Mouse (Mus musculus) erythroblast, embryonic 14.5 days (primary cell): Measurements from ENCODE around the gene Itk. TPM values are rescaled to one million over a fixed set of nuclear protein-coding genes. Genes with fewer than 3 reads are reported as not detected.

Source experiments
- H3K27me3 ChIP-seq: 2 replicates; pipeline ENCODE4 v1.6.1; 2012; ENCODE audit warnings: inconsistent platforms; ENCODE audit not compliant: control insufficient read depth
- H3K36me3 ChIP-seq: 2 replicates; pipeline ENCODE4 v1.6.1; 2012; ENCODE audit warnings: mild to moderate bottlenecking, inconsistent platforms; ENCODE audit not compliant: control insufficient read depth
- H3K4me1 ChIP-seq: 2 replicates; pipeline ENCODE4 v1.6.1; 2012; ENCODE audit warnings: inconsistent platforms; ENCODE audit not compliant: control insufficient read depth
- H3K4me3 ChIP-seq: replicated peaks from 2 replicates; pipeline ENCODE3; 2012; ENCODE audit warnings: moderate library complexity, mild to moderate bottlenecking, inconsistent platforms
- H3K9me3 ChIP-seq: 2 replicates; pipeline ENCODE4 v1.6.1; 2012; ENCODE audit warnings: low read length, inconsistent platforms, mixed read lengths; ENCODE audit not compliant: control insufficient read depth
- GATA1 ChIP-seq: IDR thresholded peaks from 2 replicates; pipeline ENCODE4 v1.6.1; 2012; ENCODE audit warnings: low read length, inconsistent platforms, mixed read lengths
- TAL1 ChIP-seq: IDR thresholded peaks from 3 replicates; pipeline ENCODE4 v1.6.1; 2012; ENCODE audit warnings: low read length, inconsistent platforms, mixed read lengths
- polyA plus RNA-seq: library from polyadenylated mRNA; stranded (reverse); fragments of >175 nt; gene quantifications from 2 replicates; pipeline ENCODE4 v1.2.3, GENCODE M21; 2012

Itk gene
- polyA plus RNA-seq, 1 experiment: 0.06 TPM

GRCm38 (mm10) chr11:46396167-46396859 lies 7.0 kb upstream of the Itk start, which contains the start of gene Fam71b:
Gene Fam71b, plus strand, starts transcription at chr11:46396559.
- H3K36me3 ChIP-seq: no peaks in the 10 kb centered on the region
- H3K27me3 ChIP-seq: 0 out of 2 replicates have a peak, but pooled peaks cover 3% of the 10 kb centered on the region
- peaks cover 9% of the 10 kb centered on the region for H3K4me1 ChIP-seq
- TF ChIP-seq GATA1: no peak
- TF ChIP-seq TAL1: no peak
- no peaks in the 10 kb centered on the region for H3K9me3 ChIP-seq
- no peak within 1 kb of the TSS for H3K4me3 ChIP-seq

- Histone ChIP-seq H3K4me3 (no peak overlapping the region), H3K36me3 (no peaks in the 10 kb centered on the region), H3K27me3 (0 out of 2 replicates have a peak, but pooled peaks cover 3% of the 10 kb centered on the region), H3K9me3 (no peaks in the 10 kb centered on the region), H3K4me1 (peaks cover 9% of the 10 kb centered on the region)
- TF ChIP-seq TAL1 (no peak), GATA1 (no peak)
Observed at GRCm38 (mm10) chr11:46395698-46396097, 6.4 kb upstream of the Itk start.

GRCm38 (mm10) chr11:46395088-46395487 lies 5.8 kb upstream of the Itk start:
- 0 out of 2 replicates have a peak, but pooled peaks cover 3% of the 10 kb centered on the region for H3K27me3 ChIP-seq

GRCm38 (mm10) chr11:46393413-46393812 lies 4.1 kb upstream of the Itk start:
- Histone ChIP-seq H3K4me1 (peaks cover 6% of the 10 kb centered on the region), H3K36me3 (no peaks in the 10 kb centered on the region), H3K9me3 (no peaks in the 10 kb centered on the region), H3K27me3 (peaks cover 7% of the 10 kb centered on the region; the same call in 1 of the 2 replicates), H3K4me3 (no peak overlapping the region)
- TF ChIP-seq TAL1: no peak
- TF ChIP-seq GATA1: no peak

More at GRCm38 (mm10) chr11:46395088-46395487, 5.8 kb upstream of the Itk start:
- Histone ChIP-seq H3K4me1 (peaks cover 9% of the 10 kb centered on the region), H3K36me3 (no peaks in the 10 kb centered on the region), H3K9me3 (no peaks in the 10 kb centered on the region), H3K4me3 (no peak overlapping the region)
- TF ChIP-seq GATA1 (no peak), TAL1 (no peak)

GRCm38 (mm10) chr11:46392890-46393289 lies 3.6 kb upstream of the Itk start:
- Histone ChIP-seq H3K36me3 (no peaks in the 10 kb centered on the region), H3K9me3 (no peaks in the 10 kb centered on the region), H3K27me3 (peaks cover 7% of the 10 kb centered on the region; the same call in 1 of the 2 replicates), H3K4me3 (no peak overlapping the region), H3K4me1 (peaks cover 5% of the 10 kb centered on the region)
- TF ChIP-seq GATA1: no peak
- TF ChIP-seq TAL1: no peak

- H3K27me3 ChIP-seq: peaks cover 7% of the 10 kb centered on the region; the same call in 1 of the 2 replicates
- TF ChIP-seq GATA1: no peak
- no peak for TF ChIP-seq TAL1
- H3K36me3 ChIP-seq: no peaks in the 10 kb centered on the region
- no peak overlapping the region for H3K4me3 ChIP-seq
- no peaks in the 10 kb centered on the region for H3K9me3 ChIP-seq
- H3K4me1 ChIP-seq: no peaks in the 10 kb centered on the region
Observed at GRCm38 (mm10) chr11:46390621-46391020, 1.3 kb upstream of the Itk start.

GRCm38 (mm10) chr11:46388438-46388837 lies 877 bp downstream of the Itk start:
- peaks cover 5% of the 10 kb centered on the region; the same call in 1 of the 2 replicates for H3K27me3 ChIP-seq
- H3K4me3 ChIP-seq: no peak overlapping the region
- TF ChIP-seq TAL1 (no peak), GATA1 (no peak)
- H3K4me1 ChIP-seq: no peaks in the 10 kb centered on the region; the same call in 1 of the 2 replicates
- H3K36me3 ChIP-seq: no peaks in the 10 kb centered on the region
- no peaks in the 10 kb centered on the region for H3K9me3 ChIP-seq

GRCm38 (mm10) chr11:46387061-46387460 lies 2.3 kb downstream of the Itk start:
- H3K9me3 ChIP-seq: no peaks in the 10 kb centered on the region
- no peaks in the 10 kb centered on the region for H3K36me3 ChIP-seq
- no peak overlapping the region for H3K4me3 ChIP-seq
- H3K27me3 ChIP-seq: peaks cover 3% of the 10 kb centered on the region; the same call in 1 of the 2 replicates
- H3K4me1 ChIP-seq: no peaks in the 10 kb centered on the region; the same call in 1 of the 2 replicates
- TF ChIP-seq GATA1 (no peak), TAL1 (no peak)

GRCm38 (mm10) chr11:46386556-46386955 lies 2.8 kb downstream of the Itk start:
- Histone ChIP-seq H3K9me3 (no peaks in the 10 kb centered on the region), H3K36me3 (no peaks in the 10 kb centered on the region), H3K4me3 (no peak overlapping the region), H3K4me1 (no peaks in the 10 kb centered on the region; the same call in 1 of the 2 replicates), H3K27me3 (peaks cover 3% of the 10 kb centered on the region; the same call in 1 of the 2 replicates)
- TF ChIP-seq GATA1 (no peak), TAL1 (no peak)
